Mouse (Mus musculus): ENCODE data around the gene Thap7. TPM values are rescaled to one million over a fixed set of nuclear protein-coding genes. Genes with fewer than 3 reads are reported as not detected.
"Not testable (repeated sequence)": the region's sequence is repeated elsewhere in the genome, so short reads cannot be mapped to it uniquely, and the experiment has no call there.

Thap7 gene
- total and polyA plus RNA-seq, 2 experiments from 2014 or later: 57.1 to 65.5 TPM

DNA sequence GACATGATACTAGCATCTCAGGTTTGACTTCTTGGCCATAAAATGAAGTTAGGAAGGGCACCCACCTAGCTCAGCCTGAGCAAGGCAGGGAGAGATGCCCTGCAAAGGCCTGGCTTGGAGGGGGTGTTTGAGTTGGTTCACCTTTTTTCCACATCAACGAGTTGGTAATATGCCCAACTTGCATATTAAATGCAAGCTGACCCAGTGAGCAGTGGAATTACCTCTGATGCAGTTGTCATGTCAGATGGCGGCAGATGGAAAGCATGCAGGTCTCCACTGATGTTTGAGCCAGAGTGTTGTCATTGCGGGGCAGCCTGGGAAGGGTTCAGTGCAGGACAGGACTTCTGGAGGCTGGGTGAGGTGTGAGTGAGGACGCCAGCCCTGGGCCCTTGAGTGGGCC lies 19.5 kb downstream of the Thap7 start:
- H3K9me3 ChIP-seq (ENCODE audit: low read length): no peaks in the 10 kb centered on the region
- H3K36me3 ChIP-seq (ENCODE audit: insufficient read depth, low read length): peaks cover 37% of the 10 kb centered on the region
- no peaks in the 10 kb centered on the region for H3K27me3 ChIP-seq (ENCODE audit: insufficient read depth, low read length)
- WGBS: 96% methylated on average over 4 of the region's 4 CpGs
- H3K4me3 ChIP-seq (ENCODE audit: low read depth, low read length): no peak overlapping the region
- H3K4me2 ChIP-seq (ENCODE audit: low read depth, low read length, poor library complexity, severe bottlenecking): no peak overlapping the region
- no peak for TF ChIP-seq CTCF (IDR thresholded peaks at IDR 0.05)
- ATAC-seq (ENCODE audit: low FRiP score): no peak
- H3K9ac ChIP-seq (replicated peaks; ENCODE audit: low read length, poor library complexity, severe bottlenecking): no peak overlapping the region
- DNase-seq (ENCODE audit: low spot score): no peak
- H3K27ac ChIP-seq (ENCODE audit: low read depth, low read length): no peak overlapping the region
- peaks cover 12% of the 10 kb centered on the region for H3K4me1 ChIP-seq (ENCODE audit: insufficient read depth, low read length)

DNA sequence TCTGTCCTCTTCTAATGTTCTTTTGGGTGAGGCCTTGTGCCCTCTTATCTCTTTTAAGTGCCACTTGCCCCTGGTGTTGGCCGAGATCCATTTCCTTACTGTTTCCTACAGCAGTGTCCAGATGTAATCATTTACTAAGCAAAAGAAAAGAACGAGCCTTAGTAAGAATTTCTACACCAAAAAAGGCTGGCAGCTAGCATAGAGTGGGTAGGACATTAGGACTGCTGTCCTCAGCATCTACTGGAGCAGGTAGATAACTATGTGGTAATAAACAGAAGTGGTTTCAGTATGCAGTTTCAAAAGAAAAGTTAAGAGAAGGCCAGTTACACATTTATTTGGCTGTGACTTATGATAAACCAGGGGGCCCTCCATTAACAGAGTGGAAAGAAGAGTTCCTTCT lies 20.2 kb downstream of the Thap7 start:
- Histone ChIP-seq H3K4me3 (ENCODE audit: low read depth, low read length) (no peak overlapping the region), H3K9ac (replicated peaks; ENCODE audit: low read length, poor library complexity, severe bottlenecking) (no peak overlapping the region), H3K36me3 (ENCODE audit: insufficient read depth, low read length) (peaks cover 30% of the 10 kb centered on the region), H3K27me3 (ENCODE audit: insufficient read depth, low read length) (no peaks in the 10 kb centered on the region), H3K9me3 (ENCODE audit: low read length) (no peaks in the 10 kb centered on the region), H3K27ac (ENCODE audit: low read depth, low read length) (no peak overlapping the region), H3K4me1 (ENCODE audit: insufficient read depth, low read length) (peaks cover 12% of the 10 kb centered on the region), H3K4me2 (ENCODE audit: low read depth, low read length, poor library complexity, severe bottlenecking) (no peak overlapping the region)
- ATAC-seq (ENCODE audit: low FRiP score): no peak
- no peak for DNase-seq (ENCODE audit: low spot score)
- 92% methylated on average over 2 of the region's 2 CpGs for WGBS
- TF ChIP-seq CTCF (IDR thresholded peaks at IDR 0.05): no peak

DNA sequence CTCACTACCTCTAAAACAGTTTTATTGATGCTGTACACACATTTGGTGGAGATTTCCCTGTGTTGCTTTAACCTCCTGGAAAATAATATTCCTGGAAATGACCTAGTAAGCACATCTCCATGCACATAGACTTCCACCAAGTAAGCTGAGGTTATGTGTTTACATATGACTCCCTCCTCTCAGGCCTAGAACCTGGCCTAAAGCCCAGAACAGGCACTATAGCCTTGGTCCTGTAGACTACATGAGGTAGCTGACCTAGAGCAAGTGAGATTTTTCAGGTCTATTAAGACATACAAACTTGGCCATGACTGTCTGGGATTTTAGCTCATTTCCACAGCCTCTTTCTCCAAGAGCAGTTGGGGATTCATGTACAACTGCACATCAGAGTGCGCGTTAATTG lies 20.8 kb downstream of the Thap7 start:
- Histone ChIP-seq H3K27me3 (ENCODE audit: insufficient read depth, low read length) (no peaks in the 10 kb centered on the region), H3K9me3 (ENCODE audit: low read length) (no peaks in the 10 kb centered on the region), H3K36me3 (ENCODE audit: insufficient read depth, low read length) (peaks cover 25% of the 10 kb centered on the region), H3K27ac (ENCODE audit: low read depth, low read length) (no peak overlapping the region), H3K4me2 (ENCODE audit: low read depth, low read length, poor library complexity, severe bottlenecking) (peak overlapping the region; percentile 60), H3K9ac (replicated peaks; ENCODE audit: low read length, poor library complexity, severe bottlenecking) (peak overlapping the region; percentile 84; the same call in 1 of the 2 replicates), H3K4me1 (ENCODE audit: insufficient read depth, low read length) (peaks cover 12% of the 10 kb centered on the region), H3K4me3 (ENCODE audit: low read depth, low read length) (no peak overlapping the region)
- no peak for DNase-seq (ENCODE audit: low spot score)
- no peak for ATAC-seq (ENCODE audit: low FRiP score)
- no peak for TF ChIP-seq CTCF (IDR thresholded peaks at IDR 0.05)
- 95% methylated on average over 2 of the region's 2 CpGs for WGBS

DNA sequence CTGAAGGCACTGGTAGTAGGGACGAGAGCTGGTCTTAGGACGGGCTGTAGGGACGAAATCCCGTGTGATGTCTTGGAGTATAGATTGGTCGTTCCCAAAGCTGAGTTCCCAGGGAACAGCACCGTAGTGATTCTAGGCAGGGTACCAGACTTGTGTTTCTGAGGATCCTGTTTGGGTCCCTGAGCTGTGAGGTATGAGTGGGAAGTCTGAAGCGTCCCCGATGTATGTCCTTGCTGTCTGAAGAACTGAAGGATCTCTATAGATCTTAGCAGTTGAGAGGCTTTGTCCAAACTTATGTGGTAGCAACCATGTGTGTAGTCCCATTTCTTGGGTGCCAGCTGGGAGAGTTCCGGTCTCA lies 21.7 kb downstream of the Thap7 start:
- TF ChIP-seq CTCF (IDR thresholded peaks at IDR 0.05): no peak
- Histone ChIP-seq H3K4me1 (ENCODE audit: insufficient read depth, low read length) (peaks cover 12% of the 10 kb centered on the region), H3K9me3 (ENCODE audit: low read length) (no peaks in the 10 kb centered on the region), H3K36me3 (ENCODE audit: insufficient read depth, low read length) (peaks cover 25% of the 10 kb centered on the region), H3K4me3 (ENCODE audit: low read depth, low read length) (peak overlapping the region; percentile 77), H3K4me2 (ENCODE audit: low read depth, low read length, poor library complexity, severe bottlenecking) (peak overlapping the region; percentile 60), H3K27me3 (ENCODE audit: insufficient read depth, low read length) (no peaks in the 10 kb centered on the region), H3K9ac (replicated peaks; ENCODE audit: low read length, poor library complexity, severe bottlenecking) (peak overlapping the region; percentile 84), H3K27ac (ENCODE audit: low read depth, low read length) (peak overlapping the region; percentile 84)
- ATAC-seq (ENCODE audit: low FRiP score) (no peak), DNase-seq (ENCODE audit: low spot score) (peak; percentile 20)
- 13% methylated on average over 9 of the region's 9 CpGs for WGBS

DNA sequence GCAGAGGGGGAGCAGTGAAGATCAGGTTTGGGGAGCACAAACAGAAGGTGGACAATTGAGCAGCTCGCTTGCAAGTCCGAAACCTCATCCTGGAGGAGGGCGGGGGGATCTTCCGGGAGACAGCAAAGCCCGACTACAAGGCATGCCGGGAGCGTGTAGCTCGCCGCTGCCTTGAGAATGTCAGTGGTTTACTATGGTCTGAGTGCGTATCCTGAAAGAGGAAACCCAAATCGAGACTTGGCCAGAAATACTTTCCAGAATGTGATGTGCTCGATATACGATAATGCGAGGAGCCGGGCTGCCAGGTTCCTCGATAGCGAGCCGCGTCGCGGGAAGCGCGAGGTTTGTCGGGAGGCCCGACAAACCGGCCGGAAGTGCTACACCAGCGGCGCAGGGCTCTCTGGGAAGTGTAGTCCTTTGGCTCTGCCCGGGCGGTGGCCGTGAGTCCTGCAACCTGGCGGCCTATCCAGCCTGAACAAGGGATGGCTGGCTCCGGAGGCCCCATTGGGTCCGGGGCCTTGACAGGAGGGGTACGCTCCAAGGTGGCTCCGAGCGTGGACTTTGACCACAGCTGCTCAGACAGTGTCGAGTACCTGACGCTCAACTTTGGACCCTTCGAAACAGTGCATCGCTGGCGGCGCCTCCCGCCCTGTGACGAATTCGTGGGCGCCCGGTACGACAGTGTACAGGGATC lies 22.2 kb downstream of the Thap7 start, which contains the start of gene Lztr1:
TSS of gene Lztr1 (plus strand) at position 143 of the 694 bp plus-strand sequence.
- peaks cover 12% of the 10 kb centered on the region for H3K4me1 ChIP-seq (ENCODE audit: insufficient read depth, low read length)
- H3K9me3 ChIP-seq (ENCODE audit: low read length): no peaks in the 10 kb centered on the region
- H3K36me3 ChIP-seq (ENCODE audit: insufficient read depth, low read length): peaks cover 24% of the 10 kb centered on the region
- peak; percentile 11 for TF ChIP-seq CTCF (IDR thresholded peaks at IDR 0.05)
- ATAC-seq (ENCODE audit: low FRiP score) (peak; percentile 95), DNase-seq (ENCODE audit: low spot score) (peak; percentile 93)
- peak within 1 kb of the TSS; percentile 84 for H3K9ac ChIP-seq (replicated peaks; ENCODE audit: low read length, poor library complexity, severe bottlenecking)
- under 1% methylated on average over 50 of the region's 50 CpGs for WGBS
- H3K27ac ChIP-seq (ENCODE audit: low read depth, low read length): peak within 1 kb of the TSS; percentile 84
- H3K27me3 ChIP-seq (ENCODE audit: insufficient read depth, low read length): no peaks in the 10 kb centered on the region
- H3K4me3 ChIP-seq (ENCODE audit: low read depth, low read length): peak within 1 kb of the TSS; percentile 77
- peak within 1 kb of the TSS; percentile 60 for H3K4me2 ChIP-seq (ENCODE audit: low read depth, low read length, poor library complexity, severe bottlenecking)

DNA sequence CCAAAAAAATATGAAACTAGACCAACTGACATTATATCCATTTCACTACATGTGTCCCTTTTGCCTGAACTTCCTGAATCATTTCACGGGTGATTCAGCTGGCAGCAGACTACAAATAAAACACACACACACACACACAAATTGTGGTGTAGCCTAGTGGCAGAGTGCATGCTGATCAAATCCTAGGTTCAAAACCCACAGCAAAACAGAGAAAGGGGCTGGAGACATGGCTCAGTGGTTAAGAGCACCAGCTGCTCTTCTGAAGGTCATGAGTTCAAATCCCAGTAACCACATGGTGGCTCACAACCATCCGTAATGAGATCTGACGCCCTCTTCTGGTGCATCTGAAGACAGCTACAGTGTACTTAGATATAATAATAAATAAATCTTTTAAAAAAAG lies 22.9 kb downstream of the Thap7 start:
- peaks cover 17% of the 10 kb centered on the region for H3K36me3 ChIP-seq (ENCODE audit: insufficient read depth, low read length)
- DNase-seq (ENCODE audit: low spot score); H3K27me3 ChIP-seq (ENCODE audit: insufficient read depth, low read length); H3K9me3 ChIP-seq (ENCODE audit: low read length): not testable (repeated sequence)
- H3K4me1 ChIP-seq (ENCODE audit: insufficient read depth, low read length): peaks cover 12% of the 10 kb centered on the region
- H3K27ac ChIP-seq (ENCODE audit: low read depth, low read length): peak overlapping the region; percentile 84
- peak overlapping the region; percentile 77 for H3K4me3 ChIP-seq (ENCODE audit: low read depth, low read length)
- peak overlapping the region; percentile 84 for H3K9ac ChIP-seq (replicated peaks; ENCODE audit: low read length, poor library complexity, severe bottlenecking)
- peak; percentile 18; the same call in 1 of the 2 replicates for ATAC-seq (ENCODE audit: low FRiP score)
- peak; percentile 39; the same call in 1 of the 2 replicates for TF ChIP-seq CTCF (IDR thresholded peaks at IDR 0.05)
- H3K4me2 ChIP-seq (ENCODE audit: low read depth, low read length, poor library complexity, severe bottlenecking): peak overlapping the region; percentile 60
- 27% methylated on average over 3 of the region's 3 CpGs for WGBS

Measured in midbrain, postnatal 0 days (tissue).